Mouse (Mus musculus) mouse embryonic stem cell (cell line): Measurements from ENCODE around the gene Ccl8.

ENCODE experiments used
- in situ Hi-C, 2 experiments: fragments of 300-500 bp; cut with MboI; formaldehyde crosslinking; loops; 1 replicate in 1 of 2; 3 replicates in 1 of 2; pipeline ENCODE4 v1.14.3; 2019 to 2020; ENCODE audit warnings: low sequenced_read_pairs in 2 of 2, low pct_unique_long_range_greater_than_20kb in 1 of 2, mixed read lengths in 1 of 2; ENCODE audit not compliant: unreplicated experiment in 1 of 2

The Ccl8 gene

DNA sequence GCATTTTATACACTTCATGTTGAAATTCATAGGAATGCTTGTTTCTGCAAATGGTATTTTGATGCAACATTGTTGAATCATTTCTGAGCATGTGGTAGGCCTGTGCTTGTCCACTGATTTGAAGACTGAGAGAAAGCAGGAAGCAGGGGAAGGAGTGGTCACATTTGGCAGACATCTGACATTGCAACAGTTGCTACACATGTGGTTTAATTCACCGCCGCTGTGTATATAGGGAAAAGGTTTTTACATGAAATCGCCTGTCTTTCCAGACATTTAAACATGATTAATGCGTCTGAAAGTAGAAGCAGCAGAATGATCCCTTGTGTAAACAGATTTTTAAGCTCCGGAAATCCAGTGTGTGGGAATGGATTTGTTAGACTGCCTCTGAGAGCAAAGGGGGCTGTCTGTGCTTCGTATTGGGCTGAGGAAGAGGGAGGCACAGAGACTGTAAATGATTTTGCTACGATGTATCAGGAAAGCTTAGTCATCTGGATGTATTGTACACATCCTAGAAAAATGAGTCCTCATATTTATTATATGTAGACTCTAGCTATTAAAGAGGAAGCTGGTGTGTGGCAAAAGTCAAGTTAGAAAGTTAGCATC lies 24.6 kb downstream of the Ccl8 start:
- in situ Hi-C loops: no loop called here

DNA sequence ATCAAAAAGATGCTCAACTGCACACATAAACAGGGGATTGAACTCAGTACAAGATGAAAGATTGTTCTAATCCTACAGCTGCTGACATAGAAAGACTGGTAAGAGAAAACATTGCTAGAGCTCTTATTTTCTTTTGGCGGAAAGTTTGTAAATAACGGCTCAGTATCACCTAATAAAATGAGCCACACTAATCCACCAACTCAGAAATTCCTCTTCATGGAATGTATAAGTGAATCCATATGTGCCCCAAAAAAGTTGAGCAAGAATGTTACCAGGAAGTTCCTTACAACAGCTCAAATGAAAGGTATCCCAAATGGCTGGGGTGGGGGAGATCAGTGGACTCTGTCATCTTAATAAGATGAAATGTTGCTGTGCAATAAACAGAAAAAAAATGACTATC lies 44.1 kb downstream of the Ccl8 start:
- in situ Hi-C loops: no loop called here

DNA sequence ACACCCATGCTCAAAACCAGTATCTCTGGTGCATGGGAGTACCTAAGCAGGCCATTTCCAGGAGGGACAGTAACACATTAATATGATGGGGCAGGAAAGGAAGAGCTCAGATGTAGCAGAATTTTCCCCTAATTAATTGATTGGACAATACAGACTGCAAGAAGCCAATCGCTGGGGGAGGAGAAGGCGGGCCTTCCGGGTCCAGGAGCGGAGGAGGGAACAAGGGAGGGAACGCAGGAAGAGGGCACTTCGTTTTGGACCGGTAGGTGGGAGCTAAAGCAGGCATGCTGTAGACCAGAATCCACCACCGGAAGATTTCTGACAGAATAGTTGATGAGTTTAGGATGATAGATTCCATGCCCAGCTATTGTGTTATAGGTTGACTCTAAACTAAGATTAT lies 48.3 kb downstream of the Ccl8 start:
- in situ Hi-C loops: no loop called here
